Mouse (Mus musculus): Measurements from ENCODE around the gene Ppbp. TPM values are rescaled to one million over a fixed set of nuclear protein-coding genes. Genes with fewer than 3 reads are reported as not detected.

Ppbp gene
- 1.3 and 2.5 TPM in 2 replicates for polyA plus RNA-seq (2015; fragmentation: Nextera tagmentation; extraction: Ambion mirVana)

GRCm38 (mm10) chr5:90768218-90768617 is at the start of gene Ppbp:
Ppbp (plus strand) TSS chr5:90768518.
- ATAC-seq = no peak
- Histone ChIP-seq H3K4me1 (ENCODE audit: control insufficient read depth, insufficient read depth, low read length) (peaks cover 5% of the 10 kb centered on the region; the same call in 1 of the 2 replicates), H3K9me3 (ENCODE audit: control insufficient read depth, low read length) (no peaks in the 10 kb centered on the region), H3K36me3 (ENCODE audit: control insufficient read depth, insufficient read depth, low read length) (no peaks in the 10 kb centered on the region), H3K27ac (ENCODE audit: low read length) (no peak within 1 kb of the TSS), H3K27me3 (replicated peaks; ENCODE audit: control insufficient read depth, insufficient read depth, low read length) (no peaks in the 10 kb centered on the region), H3K9ac (ENCODE audit: low read depth, low read length) (no peak within 1 kb of the TSS), H3K4me3 (ENCODE audit: low read length) (no peak within 1 kb of the TSS), H3K4me2 (ENCODE audit: low read depth, low read length) (no peak within 1 kb of the TSS)
- WGBS = 61% methylated on average over 3 of the region's 3 CpGs

GRCm38 (mm10) chr5:90722656-90723055 is 45.7 kb upstream of the Ppbp start:
- no peak overlapping the region for H3K9ac ChIP-seq (ENCODE audit: low read depth, low read length)
- WGBS = 86% methylated on average over 3 of the region's 3 CpGs
- H3K4me1 ChIP-seq (ENCODE audit: control insufficient read depth, insufficient read depth, low read length) = no peaks in the 10 kb centered on the region
- H3K4me3 ChIP-seq (ENCODE audit: low read length) = no peak overlapping the region
- H3K36me3 ChIP-seq (ENCODE audit: control insufficient read depth, insufficient read depth, low read length) = no peaks in the 10 kb centered on the region
- no peaks in the 10 kb centered on the region for H3K27me3 ChIP-seq (replicated peaks; ENCODE audit: control insufficient read depth, insufficient read depth, low read length)
- ATAC-seq = no peak
- H3K27ac ChIP-seq (ENCODE audit: low read length) = no peak overlapping the region
- no peak overlapping the region for H3K4me2 ChIP-seq (ENCODE audit: low read depth, low read length)
- no peaks in the 10 kb centered on the region for H3K9me3 ChIP-seq (ENCODE audit: control insufficient read depth, low read length)

- 0 out of 2 replicates have a peak, but pooled peaks cover 4% of the 10 kb centered on the region for H3K4me1 ChIP-seq (ENCODE audit: control insufficient read depth, insufficient read depth, low read length)
- no peaks in the 10 kb centered on the region for H3K27me3 ChIP-seq (replicated peaks; ENCODE audit: control insufficient read depth, insufficient read depth, low read length)
- no peak overlapping the region for H3K27ac ChIP-seq (ENCODE audit: low read length)
- no peak overlapping the region for H3K4me2 ChIP-seq (ENCODE audit: low read depth, low read length)
- no peaks in the 10 kb centered on the region for H3K36me3 ChIP-seq (ENCODE audit: control insufficient read depth, insufficient read depth, low read length)
- H3K9ac ChIP-seq (ENCODE audit: low read depth, low read length) = no peak overlapping the region
- no peaks in the 10 kb centered on the region for H3K9me3 ChIP-seq (ENCODE audit: control insufficient read depth, low read length)
- 49% methylated on average over 3 of the region's 3 CpGs for WGBS
- H3K4me3 ChIP-seq (ENCODE audit: low read length) = no peak overlapping the region
- 0 out of 2 replicates have a peak, but pooled peaks have one; percentile 50 for ATAC-seq
Measured at GRCm38 (mm10) chr5:90728254-90728653, 40.1 kb upstream of the Ppbp start.

DNA sequence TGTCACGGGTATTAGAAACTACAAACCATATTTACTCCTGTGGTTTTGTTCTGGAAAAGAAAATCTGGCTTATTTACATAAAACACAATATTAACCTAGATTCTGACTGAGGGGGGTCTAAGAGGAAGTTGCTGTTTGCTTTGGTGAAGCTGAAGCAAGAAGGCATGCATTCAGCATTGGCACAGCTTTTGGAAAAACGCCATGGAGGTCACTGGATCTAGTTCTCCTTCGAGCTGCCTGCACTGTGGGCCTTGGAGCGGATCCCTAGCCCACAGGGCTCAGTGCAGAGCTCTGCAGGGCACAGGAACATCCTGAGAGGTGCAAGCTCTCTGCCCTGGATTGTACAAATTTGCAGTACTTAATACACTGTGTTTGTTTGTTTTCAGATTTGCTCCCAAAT is 36.8 kb upstream of the Ppbp start:
- H3K36me3 ChIP-seq (ENCODE audit: control insufficient read depth, insufficient read depth, low read length) = no peaks in the 10 kb centered on the region
- H3K9ac ChIP-seq (ENCODE audit: low read depth, low read length) = no peak overlapping the region
- 74% methylated on average over 4 of the region's 4 CpGs for WGBS
- H3K27me3 ChIP-seq (replicated peaks; ENCODE audit: control insufficient read depth, insufficient read depth, low read length) = no peaks in the 10 kb centered on the region
- 0 out of 2 replicates have a peak, but pooled peaks cover 4% of the 10 kb centered on the region for H3K4me1 ChIP-seq (ENCODE audit: control insufficient read depth, insufficient read depth, low read length)
- H3K9me3 ChIP-seq (ENCODE audit: control insufficient read depth, low read length) = no peaks in the 10 kb centered on the region
- no peak overlapping the region for H3K27ac ChIP-seq (ENCODE audit: low read length)
- H3K4me2 ChIP-seq (ENCODE audit: low read depth, low read length) = no peak overlapping the region
- no peak for ATAC-seq
- no peak overlapping the region for H3K4me3 ChIP-seq (ENCODE audit: low read length)

DNA sequence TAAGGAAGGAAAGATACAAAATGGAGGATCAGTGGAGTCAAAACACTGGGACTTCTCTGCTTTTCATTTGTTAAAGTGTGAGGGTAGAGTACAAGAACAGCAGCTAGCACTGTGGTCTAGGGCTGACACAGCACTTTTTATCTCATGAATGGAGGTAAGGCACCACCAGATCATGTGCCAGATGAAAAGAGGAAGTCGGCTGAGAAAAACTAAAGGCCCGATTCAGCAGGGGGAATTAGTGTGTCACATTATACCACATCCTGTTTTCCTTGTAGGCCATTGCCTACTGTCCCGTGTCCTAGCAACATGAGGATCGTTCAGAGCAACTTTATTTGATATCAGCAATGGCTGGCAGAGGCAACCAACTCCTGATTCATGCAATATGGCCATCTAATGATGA is 26.3 kb upstream of the Ppbp start:
- Histone ChIP-seq H3K4me3 (ENCODE audit: low read length) (no peak overlapping the region), H3K9ac (ENCODE audit: low read depth, low read length) (no peak overlapping the region), H3K9me3 (ENCODE audit: control insufficient read depth, low read length) (no peaks in the 10 kb centered on the region), H3K4me2 (ENCODE audit: low read depth, low read length) (no peak overlapping the region), H3K27me3 (replicated peaks; ENCODE audit: control insufficient read depth, insufficient read depth, low read length) (no peaks in the 10 kb centered on the region), H3K27ac (ENCODE audit: low read length) (no peak overlapping the region), H3K36me3 (ENCODE audit: control insufficient read depth, insufficient read depth, low read length) (no peaks in the 10 kb centered on the region), H3K4me1 (ENCODE audit: control insufficient read depth, insufficient read depth, low read length) (no peaks in the 10 kb centered on the region)
- 70% methylated on average over 4 of the region's 4 CpGs for WGBS
- ATAC-seq = no peak

DNA sequence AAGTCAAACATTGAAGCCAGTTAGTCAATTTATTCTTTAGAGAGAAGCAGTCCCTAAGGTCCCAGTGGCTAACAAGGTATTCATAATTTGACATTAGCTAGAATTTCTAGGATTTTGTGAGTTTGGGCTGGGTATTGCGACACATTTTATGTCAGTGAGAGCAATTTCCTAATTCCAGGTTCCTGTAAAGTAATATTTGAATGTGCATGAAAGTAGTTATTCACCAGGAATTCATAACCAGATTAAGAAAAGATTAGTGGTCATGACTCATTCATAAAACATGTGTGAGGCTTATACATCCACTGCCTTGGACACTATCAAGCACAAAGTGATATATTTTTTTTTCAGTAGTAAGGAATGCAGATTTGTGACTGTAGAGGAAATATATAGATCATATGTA is 14.4 kb upstream of the Ppbp start:
- Histone ChIP-seq H3K9ac (ENCODE audit: low read depth, low read length) (no peak overlapping the region), H3K27ac (ENCODE audit: low read length) (no peak overlapping the region), H3K4me3 (ENCODE audit: low read length) (no peak overlapping the region), H3K4me2 (ENCODE audit: low read depth, low read length) (no peak overlapping the region), H3K36me3 (ENCODE audit: control insufficient read depth, insufficient read depth, low read length) (no peaks in the 10 kb centered on the region), H3K4me1 (ENCODE audit: control insufficient read depth, insufficient read depth, low read length) (peaks cover 4% of the 10 kb centered on the region; the same call in 1 of the 2 replicates), H3K9me3 (ENCODE audit: control insufficient read depth, low read length) (no peaks in the 10 kb centered on the region), H3K27me3 (replicated peaks; ENCODE audit: control insufficient read depth, insufficient read depth, low read length) (no peaks in the 10 kb centered on the region)
- no peak for ATAC-seq
- 97% methylated on average over 1 of the region's 1 CpGs for WGBS

DNA sequence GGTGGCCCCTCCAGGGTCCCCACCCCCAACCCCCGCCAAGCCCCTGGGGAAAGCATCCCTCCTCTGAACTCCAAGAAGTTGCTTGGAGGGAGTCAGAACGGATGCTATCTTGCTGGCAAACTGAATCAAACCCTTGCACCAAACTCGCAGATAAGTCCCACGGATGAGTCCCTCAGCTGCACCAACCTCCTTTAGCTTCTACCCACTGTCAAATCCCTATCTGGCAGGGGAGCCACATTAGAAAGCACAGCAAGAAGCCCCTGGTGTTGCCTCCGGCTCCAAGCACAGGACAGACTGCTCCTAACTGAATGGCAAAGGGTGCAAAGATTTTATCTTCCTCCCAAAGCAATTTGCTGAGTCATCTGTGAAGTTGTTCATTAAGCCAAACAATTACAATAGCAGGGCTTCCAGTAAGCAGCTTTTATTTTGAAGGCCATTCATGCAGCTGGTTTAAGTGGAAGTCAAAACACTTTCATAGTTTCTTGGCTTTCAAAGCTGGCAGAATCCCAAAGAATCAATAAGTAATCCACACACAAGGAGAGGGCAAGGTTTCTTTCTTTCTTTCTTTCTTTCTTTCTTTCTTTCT is 10.2 kb upstream of the Ppbp start:
- peaks cover 4% of the 10 kb centered on the region for H3K27me3 ChIP-seq (replicated peaks; ENCODE audit: control insufficient read depth, insufficient read depth, low read length)
- 46% methylated on average over 5 of the region's 5 CpGs for WGBS
- no peak overlapping the region; the same call in 1 of the 2 replicates for H3K4me2 ChIP-seq (ENCODE audit: low read depth, low read length)
- H3K9ac ChIP-seq (ENCODE audit: low read depth, low read length) = no peak overlapping the region
- no peak for ATAC-seq
- H3K36me3 ChIP-seq (ENCODE audit: control insufficient read depth, insufficient read depth, low read length) = no peaks in the 10 kb centered on the region
- no peak overlapping the region for H3K4me3 ChIP-seq (ENCODE audit: low read length)
- H3K27ac ChIP-seq (ENCODE audit: low read length) = no peak overlapping the region
- H3K4me1 ChIP-seq (ENCODE audit: control insufficient read depth, insufficient read depth, low read length) = peaks cover 9% of the 10 kb centered on the region
- no peaks in the 10 kb centered on the region for H3K9me3 ChIP-seq (ENCODE audit: control insufficient read depth, low read length)

GRCm38 (mm10) chr5:90759077-90760065 is 8.9 kb upstream of the Ppbp start, which contains the start of gene Cxcl5:
Cxcl5 (plus strand) TSS chr5:90759360.
- no peaks in the 10 kb centered on the region for H3K9me3 ChIP-seq (ENCODE audit: control insufficient read depth, low read length)
- peak within 1 kb of the TSS; percentile 41 for H3K4me3 ChIP-seq (ENCODE audit: low read length)
- H3K9ac ChIP-seq (ENCODE audit: low read depth, low read length) = peak within 1 kb of the TSS; percentile 48
- WGBS = 4% methylated on average over 32 of the region's 32 CpGs
- peak within 1 kb of the TSS; percentile 69 for H3K4me2 ChIP-seq (ENCODE audit: low read depth, low read length)
- peak; percentile 65 for ATAC-seq
- H3K36me3 ChIP-seq (ENCODE audit: control insufficient read depth, insufficient read depth, low read length) = no peaks in the 10 kb centered on the region
- H3K27me3 ChIP-seq (replicated peaks; ENCODE audit: control insufficient read depth, insufficient read depth, low read length) = peaks cover 4% of the 10 kb centered on the region
- no peak within 1 kb of the TSS for H3K27ac ChIP-seq (ENCODE audit: low read length)
- H3K4me1 ChIP-seq (ENCODE audit: control insufficient read depth, insufficient read depth, low read length) = peaks cover 9% of the 10 kb centered on the region

- no peak overlapping the region for H3K27ac ChIP-seq (ENCODE audit: low read length)
- H3K4me3 ChIP-seq (ENCODE audit: low read length) = no peak overlapping the region
- H3K36me3 ChIP-seq (ENCODE audit: control insufficient read depth, insufficient read depth, low read length) = no peaks in the 10 kb centered on the region
- no peaks in the 10 kb centered on the region for H3K9me3 ChIP-seq (ENCODE audit: control insufficient read depth, low read length)
- peaks cover 9% of the 10 kb centered on the region for H3K4me1 ChIP-seq (ENCODE audit: control insufficient read depth, insufficient read depth, low read length)
- ATAC-seq = peak; percentile 66
- H3K9ac ChIP-seq (ENCODE audit: low read depth, low read length) = no peak overlapping the region
- peak overlapping the region; percentile 69 for H3K4me2 ChIP-seq (ENCODE audit: low read depth, low read length)
- H3K27me3 ChIP-seq (replicated peaks; ENCODE audit: control insufficient read depth, insufficient read depth, low read length) = peaks cover 4% of the 10 kb centered on the region
- WGBS = 31% methylated on average over 4 of the region's 4 CpGs
Measured at GRCm38 (mm10) chr5:90760303-90760702, 8.0 kb upstream of the Ppbp start.
